Mouse (Mus musculus) midbrain, postnatal 0 days (tissue): ENCODE data around the gene Olfr462. TPM values are rescaled to one million over a fixed set of nuclear protein-coding genes. Genes with fewer than 3 reads are reported as not detected.

Source experiments
- ATAC-seq: fragments of 200-750 bp; cut with Nextera tagmentation; 2 replicates; pipeline ENCODE4 v1.8.0; 2017; ENCODE audit warnings: moderate number of reproducible peaks, mild to moderate bottlenecking, moderate TSS enrichment, moderate library complexity; ENCODE audit not compliant: low FRiP score
- DNase-seq: peaks from one replicate; pipeline ENCODE4 v3.0.0-alpha.2; 2015; ENCODE audit warnings: low spot score
- H3K27ac ChIP-seq: fragments of 300-500 bp; sonication (generic); 2 replicates; pipeline ENCODE4 v1.5.1; 2014; ENCODE audit warnings: low read depth, mild to moderate bottlenecking, low read length, mixed read lengths
- H3K27me3 ChIP-seq: fragments of 300-500 bp; sonication (generic); 2 replicates; pipeline ENCODE4 v1.6.1; 2014; ENCODE audit warnings: low read length, control low read depth, mixed read lengths; ENCODE audit not compliant: insufficient read depth
- H3K36me3 ChIP-seq: fragments of 300-500 bp; sonication (generic); 2 replicates; pipeline ENCODE4 v1.6.1; 2014; ENCODE audit warnings: low read length, control low read depth, mixed read lengths; ENCODE audit not compliant: insufficient read depth
- H3K4me1 ChIP-seq: fragments of 300-500 bp; sonication (generic); 2 replicates; pipeline ENCODE4 v1.6.1; 2014; ENCODE audit warnings: mild to moderate bottlenecking, control low read depth, antibody characterized with exemption, low read length, mixed read lengths; ENCODE audit not compliant: insufficient read depth
- H3K4me2 ChIP-seq: fragments of 300-500 bp; sonication (generic); 2 replicates; pipeline ENCODE4 v1.6.1; 2014; ENCODE audit warnings: low read depth, mild to moderate bottlenecking, low read length, mixed read lengths; ENCODE audit not compliant: poor library complexity, severe bottlenecking
- H3K4me3 ChIP-seq: fragments of 300-500 bp; sonication (generic); 2 replicates; pipeline ENCODE4 v1.5.1; 2014; ENCODE audit warnings: low read depth, mild to moderate bottlenecking, low read length, moderate library complexity
- H3K9ac ChIP-seq: fragments of 300-500 bp; sonication (generic); replicated peaks from 2 replicates; pipeline ENCODE4 v1.6.1; 2014; ENCODE audit warnings: mild to moderate bottlenecking, low read length, moderate library complexity, mixed read lengths; ENCODE audit not compliant: poor library complexity, severe bottlenecking
- H3K9me3 ChIP-seq: fragments of 300-500 bp; sonication (generic); 2 replicates; pipeline ENCODE4 v1.6.1; 2016; ENCODE audit warnings: low read length, control low read depth
- CTCF ChIP-seq: IDR thresholded peaks from 2 replicates; pipeline ENCODE4 v1.5.1; 2016; ENCODE audit warnings: antibody characterized with exemption, mild to moderate bottlenecking
- WGBS: fragments of 180-500 bp; shearing (Covaris S2); extraction: QIAGEN DNeasy Blood & Tissue Kit; methylation state at CpG from one replicate; pipeline ENCODE4 v1.1.7; 2014; 5-methylcytosine and 5-hydroxymethylcytosine counted together
- polyA plus RNA-seq: library from polyadenylated mRNA; unstranded; fragments of >200 nt; fragmentation: Nextera tagmentation; extraction: Ambion mirVana; gene quantifications from 2 replicates; pipeline ENCODE4 v1.2.1, GENCODE M21; 2015
- total RNA-seq: library from RNA; depleted of rRNA; stranded (reverse); fragments of >200 nt; gene quantifications from 2 replicates; pipeline ENCODE4 v1.2.3, GENCODE M21; 2014; rRNA removed

Gene Olfr462
- not detected in 2 replicates for total RNA-seq
- not detected in 2 replicates for polyA plus RNA-seq

DNA sequence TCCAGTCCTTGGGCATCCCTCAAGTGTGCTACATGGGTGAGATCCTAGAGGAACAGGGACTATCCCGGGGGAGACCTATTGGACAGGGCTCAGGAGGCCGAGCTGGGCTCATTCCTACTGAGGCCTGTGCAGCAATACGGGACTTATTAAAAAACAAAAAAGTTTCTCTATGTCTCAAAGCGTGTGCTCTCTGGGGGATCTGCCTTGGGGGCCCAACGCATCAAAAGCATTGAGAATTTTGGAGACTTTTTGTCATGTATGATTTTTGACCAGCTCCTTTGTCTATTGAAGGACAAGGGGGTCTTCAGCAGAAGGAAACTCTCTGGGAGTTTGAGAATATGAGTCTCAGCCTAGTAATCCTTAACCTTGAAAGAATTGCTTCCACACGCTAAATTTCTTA is at the start of gene Olfr462:
Gene Olfr462, minus strand, starts transcription at position 101 of the 400 bp plus-strand sequence.
- H3K27ac ChIP-seq = no peak within 1 kb of the TSS
- DNase-seq (no peak), ATAC-seq (no peak)
- no peaks in the 10 kb centered on the region for H3K36me3 ChIP-seq
- 93% methylated on average over 6 of the region's 6 CpGs for WGBS
- no peak within 1 kb of the TSS for H3K4me2 ChIP-seq
- no peaks in the 10 kb centered on the region for H3K9me3 ChIP-seq
- no peak within 1 kb of the TSS for H3K9ac ChIP-seq
- H3K4me1 ChIP-seq = no peaks in the 10 kb centered on the region
- no peaks in the 10 kb centered on the region for H3K27me3 ChIP-seq
- no peak within 1 kb of the TSS for H3K4me3 ChIP-seq
- TF ChIP-seq CTCF = no peak

DNA sequence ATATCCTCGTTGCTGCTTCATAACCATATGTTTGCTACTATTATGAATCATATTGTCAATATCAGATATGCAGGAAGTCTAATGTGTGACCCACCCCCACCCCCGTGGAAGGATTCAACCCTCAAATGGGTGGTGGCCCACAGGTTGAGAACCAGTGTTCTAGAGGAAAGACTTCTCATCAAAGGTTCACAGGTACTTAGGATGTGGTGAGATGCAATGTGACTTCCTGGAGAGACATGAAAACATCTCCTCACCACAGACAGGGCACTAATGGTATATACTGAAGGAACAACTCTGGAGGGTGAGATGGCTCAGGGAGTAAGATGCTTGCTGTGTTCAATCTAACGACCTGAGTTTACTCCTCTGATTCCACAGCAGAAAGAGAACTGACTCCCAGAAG is 43.4 kb upstream of the Olfr462 start:
- H3K9ac ChIP-seq = no peak overlapping the region
- no peak overlapping the region for H3K27ac ChIP-seq
- DNase-seq (no peak), ATAC-seq (no peak)
- H3K4me3 ChIP-seq = no peak overlapping the region
- H3K4me1 ChIP-seq = no peaks in the 10 kb centered on the region
- no peak for TF ChIP-seq CTCF
- no peaks in the 10 kb centered on the region for H3K27me3 ChIP-seq
- no peaks in the 10 kb centered on the region for H3K36me3 ChIP-seq
- whole genome bisulfite sequencing = 73% methylated on average over 3 of the region's 3 CpGs
- no peak overlapping the region for H3K4me2 ChIP-seq
- no peaks in the 10 kb centered on the region for H3K9me3 ChIP-seq

DNA sequence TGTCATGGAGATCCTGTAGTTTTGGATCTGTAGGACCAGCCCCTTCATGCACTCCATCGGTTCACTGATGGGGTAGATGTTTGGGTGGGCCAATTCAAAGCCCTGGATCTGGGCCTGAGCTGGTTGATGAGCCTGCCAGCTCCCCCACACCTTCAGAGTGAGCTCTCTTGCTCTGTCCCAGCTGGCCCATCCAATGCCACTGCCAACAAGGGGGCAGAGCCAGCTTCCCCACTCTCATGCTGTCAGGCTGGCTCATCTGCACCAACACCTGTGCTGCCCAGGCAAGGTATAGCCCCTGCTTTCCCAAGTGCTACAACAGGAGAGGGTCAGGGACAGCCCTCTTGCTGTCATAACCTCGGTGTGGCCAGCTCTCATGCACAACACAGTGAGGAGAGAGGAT is 41.7 kb upstream of the Olfr462 start:
- ATAC-seq (no peak), DNase-seq (no peak)
- Histone ChIP-seq H3K9me3 (no peaks in the 10 kb centered on the region), H3K4me2 (no peak overlapping the region), H3K27me3 (no peaks in the 10 kb centered on the region), H3K4me3 (no peak overlapping the region), H3K9ac (no peak overlapping the region), H3K27ac (no peak overlapping the region), H3K4me1 (no peaks in the 10 kb centered on the region), H3K36me3 (no peaks in the 10 kb centered on the region)
- 71% methylated on average over 2 of the region's 2 CpGs for WGBS
- TF ChIP-seq CTCF = no peak

DNA sequence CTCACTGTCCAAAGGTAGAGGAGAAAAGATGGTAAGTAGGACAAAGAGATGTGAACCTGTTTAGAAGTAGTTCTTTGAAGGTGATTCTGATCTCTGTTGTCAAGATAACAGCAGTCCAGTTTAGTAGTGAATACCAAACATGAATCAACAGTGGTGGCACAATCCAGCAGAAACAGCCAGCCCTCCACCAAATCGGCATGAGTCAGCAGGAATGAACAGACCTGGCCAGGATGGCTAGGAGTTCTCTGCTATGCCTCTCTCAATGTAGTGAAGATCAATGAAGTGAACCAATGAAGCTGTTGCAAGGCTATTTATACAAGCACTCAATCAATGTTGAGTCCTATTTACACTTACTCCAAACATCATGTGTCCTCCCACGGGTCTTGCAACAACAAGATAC is 38.3 kb upstream of the Olfr462 start:
- no peaks in the 10 kb centered on the region for H3K36me3 ChIP-seq
- no peak overlapping the region for H3K27ac ChIP-seq
- H3K4me1 ChIP-seq = no peaks in the 10 kb centered on the region
- TF ChIP-seq CTCF = no peak
- no peak for ATAC-seq
- no peak for DNase-seq
- no peak overlapping the region for H3K4me2 ChIP-seq
- 91% methylated on average over 2 of the region's 2 CpGs for WGBS
- no peak overlapping the region for H3K4me3 ChIP-seq
- H3K9ac ChIP-seq = no peak overlapping the region
- H3K27me3 ChIP-seq = no peaks in the 10 kb centered on the region
- no peaks in the 10 kb centered on the region for H3K9me3 ChIP-seq

DNA sequence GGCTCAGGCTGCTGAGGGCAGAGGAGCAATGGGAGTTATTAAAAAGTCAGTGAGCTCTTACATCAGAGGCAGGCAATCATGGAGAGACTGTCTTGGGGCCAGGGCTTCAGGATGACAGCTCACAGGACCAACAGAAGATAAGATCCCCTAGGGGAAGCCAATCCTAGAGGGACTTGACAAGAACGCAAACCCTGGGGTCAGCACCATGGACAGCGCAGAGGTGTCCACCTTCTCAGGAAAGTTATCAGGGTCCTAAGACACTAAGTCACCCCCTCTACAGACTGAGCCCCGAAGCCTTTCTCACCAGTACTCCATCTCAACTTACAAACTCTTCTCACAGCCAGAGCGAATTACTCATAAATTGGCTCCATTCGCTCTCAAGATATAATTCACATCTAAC is 28.9 kb upstream of the Olfr462 start, which contains the start of gene Olfr464:
Gene Olfr464, minus strand, starts transcription at position 2 of the 400 bp plus-strand sequence.
- H3K36me3 ChIP-seq = no peaks in the 10 kb centered on the region
- no peak within 1 kb of the TSS for H3K27ac ChIP-seq
- no peaks in the 10 kb centered on the region for H3K9me3 ChIP-seq
- H3K9ac ChIP-seq = no peak within 1 kb of the TSS
- H3K4me3 ChIP-seq = no peak within 1 kb of the TSS
- no peak within 1 kb of the TSS for H3K4me2 ChIP-seq
- ATAC-seq = no peak
- no peak for DNase-seq
- H3K27me3 ChIP-seq = no peaks in the 10 kb centered on the region
- no peak for TF ChIP-seq CTCF
- H3K4me1 ChIP-seq = no peaks in the 10 kb centered on the region
- WGBS = 33% methylated on average over 5 of the region's 5 CpGs

DNA sequence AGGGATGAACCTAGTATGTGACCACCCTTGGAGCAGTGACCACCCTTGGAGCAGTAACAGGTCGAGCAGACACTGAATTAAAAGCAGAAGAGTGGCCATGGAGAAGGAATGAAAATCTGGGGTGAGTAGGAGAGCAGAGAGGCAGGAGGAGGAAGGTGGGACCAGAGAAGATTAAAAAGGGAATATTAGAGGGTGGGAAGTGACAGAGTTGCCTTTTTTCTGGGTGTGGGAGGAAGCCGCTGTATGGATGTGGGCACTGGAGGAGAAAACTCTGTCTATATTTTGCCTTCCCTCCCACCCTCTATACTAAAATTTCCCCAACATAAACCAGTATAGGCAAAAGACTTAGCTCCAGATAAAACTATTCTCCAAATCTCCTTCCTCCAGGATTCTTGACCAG is 28.2 kb upstream of the Olfr462 start:
- TF ChIP-seq CTCF = no peak
- no peaks in the 10 kb centered on the region for H3K36me3 ChIP-seq
- H3K4me3 ChIP-seq = no peak overlapping the region
- no peaks in the 10 kb centered on the region for H3K27me3 ChIP-seq
- WGBS = 60% methylated on average over 2 of the region's 2 CpGs
- no peak overlapping the region for H3K27ac ChIP-seq
- no peak overlapping the region for H3K4me2 ChIP-seq
- H3K9me3 ChIP-seq = no peaks in the 10 kb centered on the region
- DNase-seq (no peak), ATAC-seq (no peak)
- no peaks in the 10 kb centered on the region for H3K4me1 ChIP-seq
- no peak overlapping the region for H3K9ac ChIP-seq
